Mouse (Mus musculus): ENCODE data around the gene S100a16.

- TF ChIP-seq CTCF (conservative IDR thresholded peaks at IDR 0.05; ENCODE audit: low read length): no peak
- no peak for TF ChIP-seq NANOG (IDR thresholded peaks at IDR 0.05; ENCODE audit: borderline replicate concordance, low read length)
Measured at GRCm38 (mm10) chr3:90488576-90488975, 48.5 kb upstream of the S100a16 start.
